Mouse (Mus musculus): ENCODE measurements around the gene Atp2b1. TPM values are rescaled to one million over a fixed set of nuclear protein-coding genes. Genes with fewer than 3 reads are reported as not detected.

Atp2b1 gene
- total and polyA plus RNA-seq, 2 experiments from 2014 or later: 189 to 299 TPM

DNA sequence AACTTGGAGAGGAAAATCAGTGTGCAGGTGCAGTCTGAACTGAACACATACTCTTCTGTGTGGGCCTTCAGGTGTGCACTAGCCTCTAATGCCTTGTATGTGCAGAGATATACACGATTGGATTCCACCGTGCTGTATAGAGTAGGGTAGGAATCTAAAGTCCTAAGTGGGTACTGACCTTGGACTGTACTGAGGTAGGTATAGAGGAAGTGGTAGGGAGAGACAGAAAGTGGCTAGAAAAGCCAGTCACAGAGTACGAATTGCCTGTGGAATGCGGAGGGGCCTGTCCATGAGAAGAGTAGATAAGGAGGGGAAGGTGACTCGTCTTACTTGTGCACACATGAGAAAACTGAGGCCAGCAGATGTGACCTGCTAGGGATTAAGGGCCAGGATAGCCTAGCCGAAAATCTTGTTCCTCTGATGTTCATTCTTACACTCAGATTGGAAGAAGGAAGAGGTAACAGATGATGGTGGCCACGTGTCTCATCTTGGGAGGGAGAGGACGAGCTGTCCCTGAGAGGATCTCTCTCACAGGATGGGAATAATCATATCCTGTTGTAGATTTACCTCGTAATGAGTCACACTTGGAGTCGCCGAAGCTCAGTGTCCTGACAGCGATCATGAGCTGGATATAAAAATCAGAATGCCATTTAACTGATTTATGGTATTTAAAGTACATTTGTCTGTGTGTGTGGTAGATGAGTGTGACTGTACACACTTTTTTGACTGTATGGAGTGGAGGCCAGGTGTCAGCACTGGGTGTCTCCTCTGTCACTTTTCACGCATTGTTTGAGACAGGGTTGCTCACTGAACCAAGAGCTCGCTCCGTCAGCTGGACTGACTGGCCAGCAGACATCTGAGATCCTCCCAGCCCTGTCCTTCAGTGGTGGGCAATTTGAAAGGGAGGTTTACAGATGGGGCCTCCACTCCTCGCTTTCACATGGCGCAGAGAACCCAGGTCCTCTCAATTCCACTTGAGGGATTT lies 37.4 kb downstream of the Atp2b1 start:
- no peak for TF ChIP-seq CTCF (IDR thresholded peaks at IDR 0.05)
- Histone ChIP-seq H3K4me1 (ENCODE audit: insufficient read depth, low read length) (no peaks in the 10 kb centered on the region), H3K27me3 (ENCODE audit: insufficient read depth, low read length) (no peaks in the 10 kb centered on the region), H3K9ac (replicated peaks; ENCODE audit: low read length, poor library complexity, severe bottlenecking) (no peak overlapping the region), H3K27ac (ENCODE audit: low read depth, low read length) (no peak overlapping the region), H3K4me2 (ENCODE audit: low read depth, low read length, poor library complexity, severe bottlenecking) (no peak overlapping the region), H3K9me3 (ENCODE audit: low read length) (no peaks in the 10 kb centered on the region), H3K4me3 (ENCODE audit: low read depth, low read length) (no peak overlapping the region), H3K36me3 (ENCODE audit: insufficient read depth, low read length) (no peaks in the 10 kb centered on the region)
- ATAC-seq (ENCODE audit: low FRiP score) (no peak), DNase-seq (ENCODE audit: low spot score) (no peak)
- 88% methylated on average over 17 of the region's 17 CpGs for WGBS

DNA sequence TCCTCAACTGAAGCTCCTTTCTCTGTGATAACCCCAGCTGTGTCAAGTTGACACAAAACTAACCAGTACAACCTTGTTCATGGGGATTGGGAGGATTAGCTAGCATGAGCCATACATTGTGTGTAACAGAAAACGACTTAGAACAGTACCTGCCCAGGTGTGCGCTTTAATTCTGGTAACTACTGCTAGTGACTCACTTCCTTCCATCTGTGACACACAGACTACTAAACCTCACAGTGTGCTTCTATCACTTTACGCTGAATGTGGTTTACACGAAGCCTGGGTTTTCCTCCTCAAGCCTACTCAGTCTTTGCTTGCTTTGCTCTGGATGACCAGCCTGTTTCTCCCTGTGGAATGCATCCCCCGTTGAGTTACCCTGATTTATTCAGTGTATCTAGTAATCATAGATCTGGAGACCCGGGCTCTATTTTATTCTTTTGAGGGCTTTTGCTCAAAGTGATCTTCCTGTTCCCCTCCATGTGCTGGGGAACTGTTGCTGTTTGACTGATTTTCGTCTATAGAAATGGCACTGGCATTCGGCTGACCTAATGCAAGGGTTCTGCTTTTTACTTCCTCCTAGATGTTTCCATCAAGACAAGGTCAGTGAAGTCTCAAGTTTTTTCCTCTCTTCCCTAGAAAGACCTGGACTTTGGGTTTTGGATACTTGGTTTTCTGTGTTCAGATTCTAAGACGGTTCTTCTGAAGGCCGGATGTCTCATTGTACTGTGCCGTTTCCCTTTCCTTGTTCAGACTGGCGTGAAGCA lies 40.2 kb downstream of the Atp2b1 start:
- no peak for TF ChIP-seq CTCF (IDR thresholded peaks at IDR 0.05)

DNA sequence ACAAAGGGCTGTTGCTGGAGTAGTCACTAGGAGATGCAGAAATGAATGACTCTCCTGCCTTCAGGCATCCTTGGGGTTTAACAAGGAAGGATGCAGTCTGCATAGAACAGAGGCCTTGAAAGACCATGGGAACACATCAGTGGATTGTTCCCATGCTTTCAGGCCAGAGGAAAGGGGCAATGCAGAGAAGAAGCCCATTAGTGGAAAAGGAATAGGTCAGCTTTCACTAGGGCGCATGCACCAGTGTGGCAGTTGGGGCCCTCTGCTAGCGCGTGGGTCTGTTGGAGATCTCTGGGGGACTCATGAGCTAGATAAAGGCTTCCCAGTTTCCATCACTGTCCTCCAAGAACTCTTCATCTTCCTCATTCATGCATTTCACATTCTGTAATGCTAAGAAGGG lies 41.9 kb downstream of the Atp2b1 start:
- H3K36me3 ChIP-seq (ENCODE audit: insufficient read depth, low read length): no peaks in the 10 kb centered on the region

More for the DNA sequence above, 40.2 kb downstream of the Atp2b1 start:
- Histone ChIP-seq H3K9me3 (ENCODE audit: low read length) (no peaks in the 10 kb centered on the region), H3K27me3 (ENCODE audit: insufficient read depth, low read length) (no peaks in the 10 kb centered on the region), H3K9ac (replicated peaks; ENCODE audit: low read length, poor library complexity, severe bottlenecking) (no peak overlapping the region), H3K27ac (ENCODE audit: low read depth, low read length) (no peak overlapping the region), H3K4me3 (ENCODE audit: low read depth, low read length) (no peak overlapping the region), H3K4me2 (ENCODE audit: low read depth, low read length, poor library complexity, severe bottlenecking) (no peak overlapping the region), H3K36me3 (ENCODE audit: insufficient read depth, low read length) (no peaks in the 10 kb centered on the region), H3K4me1 (ENCODE audit: insufficient read depth, low read length) (no peaks in the 10 kb centered on the region)
- ATAC-seq (ENCODE audit: low FRiP score) (no peak), DNase-seq (ENCODE audit: low spot score) (no peak)
- 92% methylated on average over 12 of the region's 12 CpGs for WGBS

DNA sequence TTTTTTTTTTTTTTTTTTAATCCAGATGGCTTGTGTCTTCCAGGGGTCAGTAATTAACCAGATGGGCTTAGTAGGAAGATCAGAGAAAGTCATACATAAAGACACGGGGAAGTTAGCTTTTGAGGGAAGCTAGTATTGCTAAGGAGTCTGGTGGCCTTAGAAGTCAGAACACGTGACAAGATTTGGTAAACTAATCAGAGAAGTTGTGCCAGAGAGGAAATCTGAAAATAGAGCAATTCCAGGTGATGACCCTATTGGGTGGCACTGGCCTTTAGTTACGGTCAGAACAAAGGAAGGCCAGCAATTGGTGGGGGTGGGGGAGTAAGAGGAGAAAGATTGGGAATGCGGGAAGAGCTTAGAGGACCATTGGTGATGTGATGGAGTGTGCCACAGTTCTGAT lies 44.5 kb downstream of the Atp2b1 start:
- 68% methylated on average over 4 of the region's 4 CpGs for WGBS
- ATAC-seq (ENCODE audit: low FRiP score) (no peak), DNase-seq (ENCODE audit: low spot score) (no peak)
- Histone ChIP-seq H3K9me3 (ENCODE audit: low read length) (no peaks in the 10 kb centered on the region), H3K27me3 (ENCODE audit: insufficient read depth, low read length) (no peaks in the 10 kb centered on the region), H3K4me2 (ENCODE audit: low read depth, low read length, poor library complexity, severe bottlenecking) (no peak overlapping the region), H3K36me3 (ENCODE audit: insufficient read depth, low read length) (no peaks in the 10 kb centered on the region), H3K9ac (replicated peaks; ENCODE audit: low read length, poor library complexity, severe bottlenecking) (no peak overlapping the region), H3K4me1 (ENCODE audit: insufficient read depth, low read length) (no peaks in the 10 kb centered on the region), H3K4me3 (ENCODE audit: low read depth, low read length) (no peak overlapping the region), H3K27ac (ENCODE audit: low read depth, low read length) (no peak overlapping the region)
- no peak for TF ChIP-seq CTCF (IDR thresholded peaks at IDR 0.05)

More for the DNA sequence above, 41.9 kb downstream of the Atp2b1 start:
- H3K4me2 ChIP-seq (ENCODE audit: low read depth, low read length, poor library complexity, severe bottlenecking): no peak overlapping the region
- H3K4me3 ChIP-seq (ENCODE audit: low read depth, low read length): no peak overlapping the region
- no peaks in the 10 kb centered on the region for H3K9me3 ChIP-seq (ENCODE audit: low read length)
- DNase-seq (ENCODE audit: low spot score): no peak
- no peak overlapping the region for H3K27ac ChIP-seq (ENCODE audit: low read depth, low read length)
- no peaks in the 10 kb centered on the region for H3K4me1 ChIP-seq (ENCODE audit: insufficient read depth, low read length)
- WGBS: 96% methylated on average over 3 of the region's 3 CpGs
- H3K9ac ChIP-seq (replicated peaks; ENCODE audit: low read length, poor library complexity, severe bottlenecking): no peak overlapping the region
- no peak for ATAC-seq (ENCODE audit: low FRiP score)
- no peaks in the 10 kb centered on the region for H3K27me3 ChIP-seq (ENCODE audit: insufficient read depth, low read length)
- TF ChIP-seq CTCF (IDR thresholded peaks at IDR 0.05): no peak

DNA sequence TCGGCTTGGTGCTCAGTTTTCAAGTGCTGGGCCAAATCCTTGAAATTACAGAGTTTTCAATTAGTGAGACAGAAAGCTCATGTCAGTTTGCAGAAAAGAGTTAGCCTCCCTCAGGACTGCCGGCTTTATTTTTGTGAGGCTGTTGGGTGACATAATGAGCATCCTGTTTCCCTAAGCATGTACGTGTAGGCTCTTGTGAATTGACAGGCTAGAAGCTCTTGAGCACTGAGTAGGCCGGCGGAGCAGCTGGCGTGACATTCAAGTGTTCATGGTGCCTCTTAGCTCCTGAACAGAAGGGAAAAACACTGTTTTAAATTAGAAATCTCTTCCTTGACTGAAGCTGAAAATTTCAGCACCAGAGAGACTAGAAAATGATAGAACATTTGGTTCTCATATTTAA lies 45.2 kb downstream of the Atp2b1 start:
- H3K27me3 ChIP-seq (ENCODE audit: insufficient read depth, low read length): no peaks in the 10 kb centered on the region
- 58% methylated on average over 6 of the region's 6 CpGs for WGBS
- no peak overlapping the region for H3K27ac ChIP-seq (ENCODE audit: low read depth, low read length)
- DNase-seq (ENCODE audit: low spot score) (no peak), ATAC-seq (ENCODE audit: low FRiP score) (no peak)
- H3K9ac ChIP-seq (replicated peaks; ENCODE audit: low read length, poor library complexity, severe bottlenecking): no peak overlapping the region
- H3K36me3 ChIP-seq (ENCODE audit: insufficient read depth, low read length): no peaks in the 10 kb centered on the region
- H3K4me2 ChIP-seq (ENCODE audit: low read depth, low read length, poor library complexity, severe bottlenecking): no peak overlapping the region
- no peak overlapping the region for H3K4me3 ChIP-seq (ENCODE audit: low read depth, low read length)
- H3K4me1 ChIP-seq (ENCODE audit: insufficient read depth, low read length): no peaks in the 10 kb centered on the region
- TF ChIP-seq CTCF (IDR thresholded peaks at IDR 0.05): no peak
- no peaks in the 10 kb centered on the region for H3K9me3 ChIP-seq (ENCODE audit: low read length)

DNA sequence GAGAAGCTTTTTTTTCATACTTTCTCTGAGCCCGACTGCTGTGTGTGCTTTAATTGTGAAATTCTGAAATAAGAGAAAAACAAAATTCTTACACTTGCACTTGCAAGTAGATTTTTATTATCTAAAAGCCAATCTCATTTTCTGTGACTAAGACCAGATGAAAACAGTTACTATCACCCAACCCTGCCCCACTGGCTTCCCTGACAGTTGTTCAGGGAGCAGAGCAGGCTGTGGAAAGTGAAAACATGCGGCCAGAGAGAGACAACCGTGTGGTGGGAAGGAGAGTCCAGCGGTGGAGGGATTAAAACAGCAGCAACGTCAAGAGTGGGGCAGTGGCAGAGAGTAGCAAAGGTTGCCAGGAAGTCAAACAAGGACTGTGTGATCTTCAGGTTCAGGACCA lies 46.7 kb downstream of the Atp2b1 start:
- H3K27me3 ChIP-seq (ENCODE audit: insufficient read depth, low read length): no peaks in the 10 kb centered on the region
- ATAC-seq (ENCODE audit: low FRiP score) (no peak), DNase-seq (ENCODE audit: low spot score) (no peak)
- H3K4me2 ChIP-seq (ENCODE audit: low read depth, low read length, poor library complexity, severe bottlenecking): no peak overlapping the region
- H3K27ac ChIP-seq (ENCODE audit: low read depth, low read length): no peak overlapping the region
- no peaks in the 10 kb centered on the region for H3K9me3 ChIP-seq (ENCODE audit: low read length)
- no peaks in the 10 kb centered on the region for H3K36me3 ChIP-seq (ENCODE audit: insufficient read depth, low read length)
- 53% methylated on average over 5 of the region's 5 CpGs for WGBS
- no peak for TF ChIP-seq CTCF (IDR thresholded peaks at IDR 0.05)
- no peaks in the 10 kb centered on the region for H3K4me1 ChIP-seq (ENCODE audit: insufficient read depth, low read length)
- H3K9ac ChIP-seq (replicated peaks; ENCODE audit: low read length, poor library complexity, severe bottlenecking): no peak overlapping the region
- no peak overlapping the region for H3K4me3 ChIP-seq (ENCODE audit: low read depth, low read length)
